Mouse (Mus musculus) liver, adult 2 months (tissue): ENCODE data around the gene Lin7b. TPM values are rescaled to one million over a fixed set of nuclear protein-coding genes. Genes with fewer than 3 reads are reported as not detected.

Experiments used
- DNase-seq: peaks from one replicate; pipeline ENCODE4 v3.0.0-alpha.2; 2011; ENCODE audit warnings: low read depth, low spot score; ENCODE audit errors: extremely low read depth
- H3K27ac ChIP-seq: fragments of 200-500 bp; replicated peaks from 2 replicates; pipeline ENCODE4 v1.5.1; 2012; ENCODE audit warnings: low read depth, mild to moderate bottlenecking, control low read depth, inconsistent platforms, low read length; ENCODE audit not compliant: insufficient read depth
- H3K27me3 ChIP-seq: fragments of 200-500 bp; 2 replicates; pipeline ENCODE4 v1.6.1; 2012; ENCODE audit warnings: mild to moderate bottlenecking, moderate library complexity, low read length, inconsistent platforms; ENCODE audit not compliant: control insufficient read depth, insufficient read depth
- H3K36me3 ChIP-seq: fragments of 200-500 bp; 2 replicates; pipeline ENCODE4 v1.6.1; 2012; ENCODE audit warnings: low read length, inconsistent platforms; ENCODE audit not compliant: control insufficient read depth, insufficient read depth
- H3K4me1 ChIP-seq: fragments of 200-500 bp; 2 replicates; pipeline ENCODE4 v1.6.1; 2011; ENCODE audit warnings: low read length; ENCODE audit not compliant: control insufficient read depth, insufficient read depth
- H3K4me3 ChIP-seq: fragments of 200-500 bp; 2 replicates; pipeline ENCODE4 v1.5.1; 2011; ENCODE audit warnings: low read depth, mild to moderate bottlenecking, control low read depth, low read length, moderate library complexity; ENCODE audit not compliant: insufficient read depth
- H3K79me2 ChIP-seq: fragments of 200-500 bp; 2 replicates; pipeline ENCODE4 v1.6.1; 2012; ENCODE audit warnings: inconsistent platforms, mild to moderate bottlenecking, low read length, moderate library complexity; ENCODE audit not compliant: control insufficient read depth, insufficient read depth
- H3K9ac ChIP-seq: fragments of 200-500 bp; 2 replicates; pipeline ENCODE4 v1.6.1; 2012; ENCODE audit warnings: low read depth, mild to moderate bottlenecking, control low read depth, inconsistent platforms, low read length
- CTCF ChIP-seq: fragments of 200-500 bp; IDR thresholded peaks from 2 replicates; pipeline ENCODE4 v1.5.1; 2011; ENCODE audit warnings: low read depth, low read length, control low read depth
- POLR2A ChIP-seq: fragments of 200-500 bp; IDR thresholded peaks from 2 replicates; pipeline ENCODE4 v1.6.1; 2011; ENCODE audit warnings: low read length, control low read depth; ENCODE audit not compliant: insufficient read depth; ENCODE audit errors: extremely low read depth
- WGBS: fragments of 180-500 bp; shearing (Covaris S2); methylation state at CpG from one replicate; pipeline ENCODE4 v1.1.7; 2018; 5-methylcytosine and 5-hydroxymethylcytosine counted together
- polyA plus RNA-seq: library from polyadenylated mRNA; depleted of rRNA; stranded (reverse); fragments of >200 nt; gene quantifications from 2 replicates; pipeline ENCODE4 v1.2.3, GENCODE M21; 2012; rRNA removed
- total RNA-seq: library from RNA; depleted of rRNA; stranded (reverse); fragments of >200 nt; gene quantifications from 2 replicates; pipeline ENCODE4 v1.2.3, GENCODE M21; 2014; rRNA removed

Gene Lin7b
- not detected in 2 replicates for total RNA-seq
- polyA plus RNA-seq: not detected in 2 replicates

DNA sequence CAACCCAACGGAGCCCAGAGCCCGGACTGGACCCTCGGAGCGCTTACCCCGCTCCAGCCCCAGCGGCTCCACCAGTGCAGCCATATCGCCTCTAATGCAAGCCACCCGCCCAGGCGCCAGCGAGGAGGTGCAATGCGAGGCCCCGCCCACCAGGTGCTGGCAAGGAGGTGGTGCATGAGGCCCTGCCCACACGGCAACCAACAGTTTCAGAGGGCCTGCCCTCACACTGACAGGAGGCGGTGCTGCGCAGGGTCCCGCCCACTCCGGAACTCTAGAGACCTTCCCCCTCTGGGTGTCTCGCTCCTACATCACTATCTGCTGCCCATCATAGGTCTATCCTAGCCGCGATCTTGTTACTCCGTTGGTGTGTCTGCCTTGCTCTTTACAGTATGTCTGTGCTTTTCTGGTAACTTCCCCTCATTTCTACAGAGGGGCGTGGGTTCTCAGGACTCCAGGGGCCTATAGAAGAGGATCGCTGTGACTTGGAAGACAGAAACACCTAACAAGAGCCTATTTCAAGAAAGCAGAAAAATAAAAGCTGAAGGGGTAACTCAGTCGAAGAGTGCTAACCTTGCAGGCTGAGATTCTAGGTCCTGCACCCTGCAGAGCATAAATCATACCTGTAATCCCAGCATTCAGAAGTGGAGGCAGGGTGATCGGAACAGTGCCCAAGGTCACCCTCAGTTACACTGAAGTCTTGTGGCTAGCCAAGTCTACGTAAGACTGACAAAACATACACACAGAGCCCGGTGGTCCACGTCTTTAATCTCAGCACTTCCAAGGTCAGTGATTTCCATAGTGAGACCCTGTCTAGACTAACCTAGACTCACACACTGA, at the start of gene Lin7b:
Lin7b (minus strand) TSS at position 109 of the 837 bp plus-strand sequence.
- H3K27me3 ChIP-seq: no peaks in the 10 kb centered on the region
- TF ChIP-seq CTCF (no peak), POLR2A (no peak)
- no peak within 1 kb of the TSS for H3K9ac ChIP-seq
- H3K27ac ChIP-seq: no peak within 1 kb of the TSS
- 11% methylated on average over 28 of the region's 28 CpGs for WGBS
- peaks cover 3% of the 10 kb centered on the region; the same call in 1 of the 2 replicates for H3K36me3 ChIP-seq
- H3K79me2 ChIP-seq: no peaks in the 10 kb centered on the region
- H3K4me3 ChIP-seq: peak within 1 kb of the TSS; percentile 53; the same call in 1 of the 2 replicates
- peak; percentile 51 for DNase-seq
- no peaks in the 10 kb centered on the region for H3K4me1 ChIP-seq

DNA sequence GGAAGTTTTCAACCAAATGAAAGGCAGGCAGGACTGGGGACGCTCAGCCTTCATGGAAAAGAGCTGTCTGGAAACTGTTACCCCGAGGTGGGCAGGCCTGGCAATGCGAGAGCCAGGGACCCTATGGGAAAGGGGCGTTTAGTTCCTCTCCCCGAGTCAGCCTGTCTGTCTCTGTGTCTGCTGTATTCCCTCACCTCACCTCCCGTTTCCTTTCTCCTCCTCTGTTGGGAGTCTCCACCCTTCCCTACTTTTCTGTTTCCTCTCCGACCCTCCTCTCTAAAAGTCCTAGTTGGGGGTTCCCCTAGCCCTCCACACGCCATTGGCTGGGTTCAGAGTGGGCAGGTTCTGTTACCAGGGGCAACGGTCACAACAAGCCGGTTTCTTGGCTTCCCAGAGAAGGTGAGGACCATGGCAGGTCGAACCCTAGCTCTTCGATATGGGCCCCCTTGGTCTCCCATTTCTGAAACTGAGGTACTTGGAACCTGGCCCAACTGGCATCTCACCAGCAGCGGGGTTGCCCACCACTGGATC, 47.6 kb upstream of the Lin7b start:
- Histone ChIP-seq H3K4me3 (no peak overlapping the region), H3K4me1 (no peaks in the 10 kb centered on the region), H3K9ac (no peak overlapping the region), H3K79me2 (no peaks in the 10 kb centered on the region), H3K27me3 (peaks cover 15% of the 10 kb centered on the region; the same call in 1 of the 2 replicates), H3K27ac (no peak overlapping the region), H3K36me3 (no peaks in the 10 kb centered on the region; the same call in 1 of the 2 replicates)
- TF ChIP-seq CTCF (no peak), POLR2A (no peak)
- whole genome bisulfite sequencing: 13% methylated on average over 13 of the region's 13 CpGs
- no peak for DNase-seq

DNA sequence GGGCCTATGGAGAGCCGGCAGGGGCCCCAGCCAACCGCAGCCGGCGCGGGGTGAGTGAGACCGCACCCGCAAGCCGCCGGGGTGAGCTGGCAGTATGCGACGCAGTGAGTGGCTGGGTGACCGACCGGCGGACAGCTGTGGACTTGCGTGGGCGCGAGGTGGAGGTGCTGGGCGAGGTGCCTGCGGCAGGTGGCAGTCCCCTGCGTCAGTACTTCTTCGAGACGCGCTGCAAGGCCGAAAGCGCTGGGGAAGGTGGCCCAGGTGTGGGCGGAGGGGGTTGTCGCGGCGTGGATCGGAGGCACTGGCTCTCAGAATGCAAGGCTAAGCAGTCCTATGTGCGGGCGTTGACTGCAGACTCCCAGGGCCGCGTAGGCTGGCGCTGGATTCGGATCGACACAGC, 45.3 kb upstream of the Lin7b start:
- Histone ChIP-seq H3K4me1 (no peaks in the 10 kb centered on the region), H3K36me3 (no peaks in the 10 kb centered on the region), H3K4me3 (no peak overlapping the region), H3K79me2 (no peaks in the 10 kb centered on the region), H3K9ac (no peak overlapping the region), H3K27ac (no peak overlapping the region), H3K27me3 (peaks cover 17% of the 10 kb centered on the region; the same call in 1 of the 2 replicates)
- 18% methylated on average over 37 of the region's 37 CpGs for WGBS
- DNase-seq: no peak
- TF ChIP-seq CTCF: no peak
- TF ChIP-seq POLR2A: no peak

DNA sequence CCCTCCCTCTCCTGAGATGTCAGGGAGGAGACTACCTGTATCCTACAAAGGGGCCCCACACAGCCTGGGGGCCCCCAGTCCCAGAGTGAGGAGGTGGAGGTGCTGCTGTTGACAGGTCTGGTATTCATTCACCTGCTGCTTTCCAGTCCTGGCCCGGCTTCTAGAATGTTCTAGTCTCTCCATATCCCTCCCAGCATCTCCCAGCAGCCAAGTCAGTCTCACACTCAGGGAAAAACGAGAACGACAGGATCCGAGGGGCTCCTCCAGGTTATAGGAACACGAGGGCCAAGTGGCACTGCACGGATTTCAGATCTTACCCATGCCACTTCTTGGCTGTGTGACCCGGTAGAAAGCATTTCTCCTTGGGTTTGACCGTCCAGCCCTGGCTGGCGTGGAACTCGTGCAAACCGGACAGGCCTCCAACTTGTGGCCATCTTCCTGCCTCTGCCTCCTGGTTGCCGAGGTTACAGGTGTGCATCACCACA, 44.4 kb upstream of the Lin7b start:
- H3K27me3 ChIP-seq: peaks cover 17% of the 10 kb centered on the region; the same call in 1 of the 2 replicates
- H3K27ac ChIP-seq: no peak overlapping the region
- 48% methylated on average over 12 of the region's 12 CpGs for WGBS
- H3K36me3 ChIP-seq: no peaks in the 10 kb centered on the region
- TF ChIP-seq CTCF (no peak), POLR2A (no peak)
- H3K9ac ChIP-seq: no peak overlapping the region
- no peak overlapping the region for H3K4me3 ChIP-seq
- H3K79me2 ChIP-seq: no peaks in the 10 kb centered on the region
- no peaks in the 10 kb centered on the region for H3K4me1 ChIP-seq
- no peak for DNase-seq

DNA sequence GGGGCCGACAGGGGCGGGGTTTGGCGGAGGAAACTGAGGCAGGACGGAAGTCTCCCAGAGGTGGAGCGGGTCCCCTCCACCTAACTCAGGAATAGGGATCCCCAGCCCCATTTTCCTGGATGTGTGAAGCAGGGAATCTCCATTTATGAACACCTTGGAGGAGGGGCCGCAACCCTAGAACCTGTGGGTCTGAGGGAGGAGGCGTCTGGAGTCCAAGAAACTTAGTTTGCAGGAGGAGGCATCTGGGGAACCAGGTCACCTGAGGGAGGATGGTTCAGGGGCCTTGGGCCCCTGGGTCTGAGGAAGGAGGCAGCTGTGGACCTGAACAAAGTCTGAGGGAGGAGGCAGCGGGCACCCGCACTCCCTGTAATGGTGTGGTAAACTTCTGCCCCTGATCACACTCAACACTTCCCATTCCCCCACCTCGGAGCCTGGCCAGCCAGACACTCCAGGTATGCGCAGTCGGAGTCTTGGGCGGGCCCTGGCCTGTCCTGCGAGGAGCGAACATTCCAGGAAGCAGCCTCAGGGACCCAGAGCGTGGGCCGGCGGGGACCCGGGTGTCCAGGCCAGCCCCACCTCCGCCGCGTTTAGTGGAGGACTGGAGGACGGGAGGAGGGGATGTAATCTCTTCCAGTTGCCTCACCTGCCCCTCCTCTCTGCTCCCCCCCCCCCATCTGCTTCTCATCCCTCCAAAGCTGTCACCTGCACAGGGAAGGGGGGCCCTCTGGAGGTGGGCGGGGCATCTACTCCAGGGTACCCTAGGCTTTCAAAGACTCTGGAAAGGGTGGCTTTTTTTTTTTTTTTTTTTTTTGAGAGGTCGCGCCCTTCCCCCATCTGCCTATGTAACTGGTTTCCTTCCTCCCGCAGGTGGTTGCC, 43.7 kb upstream of the Lin7b start:
- H3K79me2 ChIP-seq: no peaks in the 10 kb centered on the region
- H3K4me3 ChIP-seq: peak overlapping the region; percentile 41; the same call in 1 of the 2 replicates
- DNase-seq: no peak
- 7% methylated on average over 27 of the region's 27 CpGs for WGBS
- no peaks in the 10 kb centered on the region for H3K36me3 ChIP-seq
- H3K27me3 ChIP-seq: peaks cover 17% of the 10 kb centered on the region; the same call in 1 of the 2 replicates
- no peaks in the 10 kb centered on the region for H3K4me1 ChIP-seq
- TF ChIP-seq CTCF (no peak), POLR2A (no peak)
- no peak overlapping the region for H3K27ac ChIP-seq
- H3K9ac ChIP-seq: no peak overlapping the region
